Mouse (Mus musculus): ENCODE results near the gene 1810046K07Rik.

The 1810046K07Rik gene

DNA sequence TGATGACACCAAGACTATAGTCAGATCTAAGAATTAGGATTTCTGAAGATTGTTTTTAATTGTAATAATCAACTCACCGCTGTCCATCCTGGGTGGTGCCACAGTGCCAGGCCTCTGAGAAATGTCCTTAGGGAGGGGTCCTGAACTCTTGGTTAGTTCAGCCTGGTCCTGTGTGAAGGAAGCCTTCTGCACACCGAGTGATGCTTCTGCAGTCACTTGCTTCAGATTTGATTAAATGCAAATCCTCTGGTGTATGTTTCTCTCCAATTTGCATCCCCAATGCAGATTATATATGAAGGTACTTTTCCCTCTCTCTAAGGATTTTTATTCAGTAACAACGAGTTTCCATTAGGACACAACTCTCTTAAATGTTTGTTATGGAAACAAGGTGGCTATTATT, at the start of gene 1810046K07Rik:
Gene 1810046K07Rik, minus strand, starts transcription at position 187 of the 400 bp plus-strand sequence.
- CTCF ChIA-PET = no interaction called here
- POLR2A ChIA-PET = no interaction called here

DNA sequence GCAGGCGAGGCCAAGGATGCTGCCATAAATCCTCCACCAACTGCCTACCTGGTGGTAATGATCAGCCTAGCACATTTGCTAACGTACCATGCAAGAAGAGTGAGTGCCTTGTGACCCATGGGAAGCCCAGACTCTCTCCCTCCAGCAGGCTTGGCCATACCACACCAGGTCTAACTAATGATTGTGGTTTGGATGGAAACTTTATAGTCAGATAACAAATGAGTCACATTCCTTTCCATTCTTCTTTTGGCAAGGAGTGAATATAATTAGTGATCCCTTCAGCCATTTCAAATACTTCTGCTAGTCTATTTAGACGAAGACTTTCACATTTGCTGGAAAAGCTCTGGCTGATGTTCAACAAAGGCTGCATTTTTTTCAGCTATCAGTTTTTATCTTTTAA, 40.8 kb upstream of the 1810046K07Rik start:
- POLR2A ChIA-PET = interaction anchor here in 1 of 4 experiments (0.6 kb wide), 1 partner anchor 493 kb away, joined by 3 read pairs; no protein-coding TSS in a partner anchor
- CTCF ChIA-PET = no interaction called here

DNA sequence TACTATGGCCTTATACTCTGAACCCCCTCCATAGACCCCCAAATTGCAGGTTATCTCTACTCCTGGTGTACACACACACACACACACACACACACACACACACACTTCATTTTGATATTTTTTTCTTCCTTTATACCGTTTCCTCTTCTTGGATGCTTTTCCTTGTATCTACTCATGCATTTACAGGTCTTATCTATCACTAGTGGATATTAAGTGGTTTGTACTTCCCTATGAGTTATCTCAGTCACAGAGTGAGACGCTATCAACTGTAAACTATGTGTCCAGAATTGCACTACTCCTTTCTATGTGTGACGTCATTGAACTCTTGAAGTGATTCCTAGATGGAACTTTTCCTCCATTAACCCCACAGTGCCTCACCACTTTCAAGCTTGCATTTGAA, 38.4 kb upstream of the 1810046K07Rik start:
- CTCF ChIA-PET = no interaction called here

DNA sequence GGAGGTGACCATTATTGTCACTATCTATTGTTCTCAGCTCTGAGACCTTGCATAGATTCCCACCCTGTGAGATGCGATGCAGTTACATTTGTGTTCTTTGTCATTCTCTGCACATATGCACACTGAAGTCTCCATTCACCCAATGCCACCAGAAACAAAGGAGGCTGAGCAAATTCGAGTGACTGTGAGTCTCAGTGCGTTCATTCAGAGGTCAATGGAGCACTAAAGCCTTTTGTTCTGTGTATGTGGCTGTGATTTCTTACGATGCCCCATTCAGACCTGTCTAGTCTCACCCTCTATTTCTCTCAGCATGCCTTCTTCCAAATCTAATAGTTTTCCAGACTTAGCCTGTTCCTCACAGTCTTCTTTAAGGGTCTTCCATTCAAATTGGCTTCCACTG, 35.3 kb upstream of the 1810046K07Rik start:
- CTCF ChIA-PET = no interaction called here
- POLR2A ChIA-PET = interaction anchor here in 1 of 4 experiments (1.1 kb wide), 1 partner anchor 15 kb away, joined by 3 read pairs; no protein-coding TSS in a partner anchor

More for the DNA sequence above, 38.4 kb upstream of the 1810046K07Rik start:
- POLR2A ChIA-PET = interaction anchor here in 2 of 4 experiments (0.6 to 0.8 kb wide), 2 partner anchors 89 to 1300 kb away, joined by 3 to 4 read pairs; no protein-coding TSS in a partner anchor

DNA sequence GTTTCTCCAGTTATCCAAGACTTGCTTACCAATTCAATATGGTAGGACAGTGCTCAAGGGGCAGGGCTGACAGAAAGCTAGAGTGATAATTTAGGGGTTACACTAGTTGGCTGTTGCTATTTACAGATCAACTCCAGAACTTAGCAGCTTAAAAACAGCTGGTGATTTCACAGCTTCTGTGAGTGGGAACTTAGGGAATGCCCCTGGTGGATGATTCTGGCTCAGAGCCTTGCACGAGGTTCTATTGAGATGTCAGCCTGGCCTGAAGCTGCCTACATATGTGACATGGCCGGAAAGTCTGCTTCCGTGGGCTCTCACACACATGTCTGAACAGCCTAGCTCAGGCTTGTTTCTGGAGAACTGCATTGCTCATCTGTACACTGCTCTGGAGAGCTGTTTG, 24.8 kb upstream of the 1810046K07Rik start:
- CTCF ChIA-PET = interaction anchor here in 1 of 4 experiments (1.5 kb wide), 1 partner anchor 18 kb away, joined by 5 read pairs; no protein-coding TSS in a partner anchor
- POLR2A ChIA-PET = interaction anchor here in 1 of 4 experiments (0.9 kb wide), 1 partner anchor 9 kb away, joined by 5 read pairs; no protein-coding TSS in a partner anchor

DNA sequence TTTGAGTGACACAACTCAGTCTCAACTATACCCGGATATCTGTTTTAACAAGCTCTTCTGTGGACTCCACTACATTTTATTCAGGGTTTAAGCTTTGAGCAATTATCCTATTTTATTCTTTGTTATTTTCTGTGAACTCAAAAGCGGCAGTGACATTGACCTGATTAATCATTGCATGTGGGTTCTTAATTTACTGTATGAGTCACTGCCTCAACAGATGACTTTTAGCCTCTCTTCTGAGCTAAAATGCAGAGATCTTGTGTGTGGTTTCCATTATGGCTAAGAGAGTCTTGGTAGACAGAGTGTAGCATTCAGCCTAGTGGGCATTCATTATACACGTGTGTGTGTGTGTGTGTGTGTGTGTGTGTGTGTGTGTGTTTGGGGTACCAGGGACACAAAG, 24.2 kb upstream of the 1810046K07Rik start:
- ChIA-PET CTCF (interaction anchor here in 1 of 4 experiments (1.5 kb wide), 1 partner anchor 18 kb away, joined by 5 read pairs; no protein-coding TSS in a partner anchor), POLR2A (interaction anchor here in 1 of 4 experiments (0.9 kb wide), 1 partner anchor 10 kb away, joined by 5 read pairs; no protein-coding TSS in a partner anchor)

DNA sequence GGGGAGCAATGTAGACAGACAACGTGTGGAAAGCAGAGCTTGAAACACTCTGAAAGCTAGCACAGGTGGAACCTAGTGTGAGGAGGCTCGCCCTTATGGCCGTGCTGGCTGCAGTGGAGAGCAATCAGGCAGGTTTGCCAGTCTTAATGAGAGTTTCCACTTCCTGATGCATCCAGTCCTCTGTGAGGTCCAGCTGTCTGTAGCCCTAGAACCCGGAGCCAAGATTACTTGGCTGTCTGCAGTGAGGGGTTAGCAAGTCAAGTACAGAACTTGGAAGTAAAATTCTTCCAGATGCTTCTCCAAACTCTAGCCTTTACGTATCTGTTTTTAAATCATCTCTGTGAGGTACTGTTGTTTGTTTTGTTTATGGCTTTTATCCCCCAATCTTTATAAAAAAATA, 20.7 kb upstream of the 1810046K07Rik start:
- ChIA-PET POLR2A (interaction anchor here in 1 of 4 experiments (0.6 kb wide), 1 partner anchor 534 kb away, joined by 3 read pairs; no protein-coding TSS in a partner anchor), CTCF (interaction anchor here in 1 of 4 experiments (0.6 kb wide), 1 partner anchor 1862 kb away, joined by 3 read pairs; no protein-coding TSS in a partner anchor)

DNA sequence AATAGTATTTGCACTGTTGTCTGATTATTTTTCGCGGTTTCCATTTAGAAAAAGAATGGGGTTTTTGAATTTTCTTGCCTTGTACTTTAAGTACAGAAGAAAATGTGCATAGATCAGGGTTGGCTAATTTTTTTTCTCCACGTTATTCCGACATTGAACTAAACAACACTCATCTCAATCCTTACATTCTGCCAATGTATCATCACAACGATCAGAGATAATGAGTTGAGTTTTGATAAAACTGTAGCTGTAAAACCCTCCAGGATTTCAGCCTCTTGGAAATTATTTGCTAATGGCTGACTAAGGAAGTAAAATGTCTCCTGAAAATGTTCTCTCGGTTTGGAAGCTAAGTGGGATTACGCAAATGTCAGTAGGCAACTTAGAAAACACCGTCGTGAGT, 17.1 kb upstream of the 1810046K07Rik start:
- CTCF ChIA-PET = no interaction called here
- POLR2A ChIA-PET = no interaction called here

DNA sequence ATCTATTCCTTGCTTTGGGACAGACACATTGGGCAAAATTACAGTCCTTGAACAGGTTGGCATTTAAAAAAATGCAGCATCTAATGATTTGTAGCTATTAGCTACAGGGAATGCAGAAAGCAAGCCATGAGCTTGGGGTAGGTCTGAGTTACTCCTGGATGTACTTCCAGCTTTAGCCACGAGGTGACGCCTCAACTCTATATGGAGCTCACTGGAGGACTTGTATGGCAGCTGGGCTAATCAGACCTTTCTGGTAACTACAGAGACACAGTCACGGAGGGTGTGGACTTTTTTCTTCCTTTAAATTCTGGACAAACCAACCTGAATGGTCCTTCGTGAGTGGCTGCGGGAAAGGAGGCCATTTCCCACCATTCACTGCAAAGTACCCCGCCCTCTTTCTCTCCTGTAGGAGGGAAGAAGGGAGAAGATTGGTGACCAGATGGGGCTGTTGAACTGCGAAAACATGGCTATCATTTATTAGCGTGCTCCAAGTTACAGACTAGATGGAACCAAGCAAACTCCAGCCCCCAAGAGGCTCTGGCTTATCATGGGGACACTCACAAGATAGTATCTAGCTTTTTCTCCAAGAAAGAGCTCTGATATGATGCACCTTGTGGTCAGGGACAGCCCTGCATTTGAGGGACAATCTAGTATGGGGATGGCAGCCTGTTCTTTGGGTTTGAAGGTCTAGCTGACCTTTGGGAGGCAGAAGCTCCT, 6.7 kb upstream of the 1810046K07Rik start:
- ChIA-PET POLR2A (interaction anchor here in 1 of 4 experiments (0.5 kb wide), 1 partner anchor 544 kb away, joined by 3 read pairs; no protein-coding TSS in a partner anchor), CTCF (interaction anchor here (0.5 to 2.2 kb wide), 29 partner anchors 15 to 841 kb away, joined by 3 to 20 read pairs (median 4); partner anchors contain the start of gene Arhgap20 (in 1 of the 4))

DNA sequence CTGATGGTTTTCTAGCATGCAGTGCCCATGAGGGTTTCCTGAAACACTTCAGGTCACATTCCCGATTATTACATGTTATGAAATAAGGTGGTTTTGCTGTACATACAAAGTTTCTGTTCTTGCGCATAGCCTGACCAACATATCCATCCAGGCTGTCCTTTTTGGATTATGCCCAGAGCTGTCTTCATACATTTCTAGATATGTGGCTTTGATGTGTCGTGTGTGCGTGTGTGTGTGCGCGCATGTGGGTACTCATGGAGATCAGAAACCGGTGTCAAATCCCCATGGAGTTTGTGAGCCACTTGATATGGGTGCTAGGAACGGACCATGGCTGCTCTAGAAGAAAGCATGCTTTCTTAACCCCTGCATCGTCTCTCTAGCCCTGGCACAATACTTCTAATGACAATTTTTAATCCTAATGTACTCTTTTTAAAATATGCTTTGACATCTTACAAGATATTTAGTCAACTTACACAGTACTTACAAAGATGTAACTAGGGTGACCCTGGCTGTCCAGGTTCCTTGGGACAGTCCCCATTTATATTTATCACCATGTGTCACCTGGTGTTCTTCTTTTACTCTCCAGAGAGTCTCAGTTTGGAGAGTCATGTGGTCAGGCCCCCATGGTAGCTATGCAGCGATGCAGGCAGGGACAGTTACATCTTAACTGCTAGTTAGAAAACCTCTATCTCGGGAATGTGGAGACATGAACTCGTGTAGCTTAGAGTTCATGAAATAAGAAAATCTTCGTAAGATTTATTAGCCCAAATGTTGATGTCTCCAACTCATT, 2.9 kb upstream of the 1810046K07Rik start:
- ChIA-PET POLR2A (no interaction called here), CTCF (no interaction called here)

DNA sequence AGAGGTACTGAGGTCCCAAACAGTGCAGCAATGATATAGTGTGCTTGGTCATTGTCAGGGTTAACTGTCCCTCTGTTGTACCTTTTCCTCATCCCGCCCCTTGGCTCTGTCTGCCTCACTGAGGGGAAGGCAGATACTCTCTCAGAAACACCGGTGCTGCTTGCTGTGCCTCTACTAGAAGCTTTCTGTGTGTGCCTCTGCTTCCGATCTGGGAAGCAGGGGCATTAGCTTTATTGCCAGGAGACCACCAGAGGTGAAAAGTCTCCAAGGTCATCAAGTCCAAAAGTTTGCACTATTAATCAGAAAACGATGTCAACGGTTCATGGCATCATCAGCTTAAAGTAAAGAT, 1.2 kb downstream of the 1810046K07Rik start:
- POLR2A ChIA-PET = interaction anchor here in 1 of 4 experiments (0.6 kb wide), 1 partner anchor 244 kb away, joined by 3 read pairs; no protein-coding TSS in a partner anchor

DNA sequence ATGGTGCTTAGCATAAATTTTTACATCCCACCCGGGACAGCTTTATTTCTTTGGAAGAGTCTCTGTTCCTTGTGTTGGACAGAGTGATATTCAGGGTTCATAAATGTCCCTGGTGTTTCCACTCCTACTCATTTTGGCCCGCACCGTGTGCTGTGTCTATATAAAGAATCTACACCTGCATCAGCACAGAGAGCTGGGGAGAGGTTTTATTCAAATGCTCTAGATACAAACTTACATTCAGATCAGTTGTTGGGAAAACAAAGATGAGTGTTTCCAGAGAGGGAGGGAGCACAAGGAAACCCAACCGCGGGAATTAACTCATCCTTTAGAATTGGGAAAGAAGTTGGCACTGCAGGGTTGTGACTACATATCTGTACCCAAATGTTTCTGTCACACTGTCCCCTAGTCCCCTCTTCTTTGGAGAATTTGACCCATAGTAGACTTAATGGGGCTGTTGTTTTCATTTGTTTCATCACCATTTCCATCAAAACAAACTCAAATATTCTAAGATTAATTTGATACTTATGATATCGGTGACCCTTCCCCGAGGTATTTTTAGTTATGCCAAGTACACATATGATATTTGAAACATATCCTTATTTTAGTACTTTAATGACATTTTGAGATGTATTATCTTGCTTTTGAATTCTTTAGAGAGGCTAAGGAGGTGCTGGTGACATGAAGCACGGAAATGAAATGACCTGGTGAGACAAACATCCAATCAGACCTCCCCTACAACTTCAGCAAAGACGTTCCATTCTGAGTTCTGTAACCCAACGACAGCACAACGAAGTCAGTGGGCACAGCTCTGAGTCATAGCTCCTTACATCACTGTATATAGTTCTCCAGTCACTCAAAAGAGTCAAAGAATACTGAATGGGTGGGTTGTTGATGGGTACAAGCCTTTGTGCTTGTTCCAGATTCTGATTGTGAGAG, 1.8 kb downstream of the 1810046K07Rik start:
- ChIA-PET CTCF (no interaction called here), POLR2A (interaction anchor here in 1 of 4 experiments (0.6 kb wide), 1 partner anchor 245 kb away, joined by 3 read pairs; no protein-coding TSS in a partner anchor)

More for the DNA sequence above, 1.2 kb downstream of the 1810046K07Rik start:
- CTCF ChIA-PET = no interaction called here

DNA sequence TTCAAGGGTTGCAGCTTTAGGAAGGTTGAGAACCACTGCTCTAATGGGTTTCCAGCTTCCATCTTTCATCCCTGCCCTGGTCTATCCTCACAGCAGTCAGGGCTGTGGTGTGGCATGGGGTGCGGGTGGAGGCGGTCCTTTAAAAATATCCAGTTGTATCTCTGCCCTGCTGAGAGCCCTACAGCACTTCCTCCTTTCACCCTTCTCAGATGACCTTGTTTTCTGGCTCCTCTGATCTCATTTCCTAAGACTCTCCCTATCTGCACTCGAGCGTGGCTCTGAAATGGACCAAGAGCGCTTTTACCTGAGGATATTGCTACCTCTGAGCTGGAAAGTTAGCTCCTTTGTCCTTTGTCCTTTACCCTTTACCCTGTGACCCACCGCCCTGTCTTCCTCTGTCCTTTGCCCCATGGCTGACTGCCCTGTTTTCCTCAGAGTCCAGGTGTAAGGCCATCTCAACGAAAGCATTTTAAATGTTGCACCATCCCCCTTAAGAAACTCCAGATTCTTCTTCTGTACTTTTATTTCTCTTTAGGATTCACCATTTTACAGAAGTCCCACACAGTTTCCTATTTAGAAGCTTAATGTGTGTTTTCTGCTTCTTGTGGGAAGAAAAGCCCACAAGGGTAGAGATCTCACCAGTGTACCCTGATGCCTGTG, 4.2 kb downstream of the 1810046K07Rik start:
- ChIA-PET POLR2A (interaction anchor here in 1 of 4 experiments (0.5 kb wide), 1 partner anchor 15 kb away, joined by 7 read pairs; no protein-coding TSS in a partner anchor), CTCF (interaction anchor here in 2 of 4 experiments (0.6 kb wide), 2 partner anchors 163 to 1067 kb away, joined by 3 to 6 read pairs; no protein-coding TSS in a partner anchor)

DNA sequence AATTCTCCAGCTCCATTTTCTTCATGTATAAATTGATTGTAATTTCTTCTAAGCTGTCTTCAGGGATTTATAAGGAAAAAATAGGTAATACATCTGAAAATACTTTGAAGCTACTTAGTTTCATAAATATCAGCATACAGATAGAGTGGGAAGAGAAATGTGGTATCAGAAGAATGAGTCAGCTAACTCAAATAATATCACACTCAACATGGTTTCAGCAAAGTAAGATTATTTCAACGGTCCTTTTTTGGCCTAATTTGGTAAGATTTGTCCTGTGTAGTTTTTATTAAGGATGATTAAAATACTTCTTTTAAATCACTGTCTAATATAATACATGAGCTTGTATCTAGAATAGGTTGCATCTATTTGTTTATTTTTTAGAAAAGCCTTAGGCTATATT, 8.6 kb downstream of the 1810046K07Rik start:
- ChIA-PET POLR2A (interaction anchor here in 1 of 4 experiments (0.6 kb wide), 1 partner anchor 11 kb away, joined by 5 read pairs; no protein-coding TSS in a partner anchor), CTCF (no interaction called here)

DNA sequence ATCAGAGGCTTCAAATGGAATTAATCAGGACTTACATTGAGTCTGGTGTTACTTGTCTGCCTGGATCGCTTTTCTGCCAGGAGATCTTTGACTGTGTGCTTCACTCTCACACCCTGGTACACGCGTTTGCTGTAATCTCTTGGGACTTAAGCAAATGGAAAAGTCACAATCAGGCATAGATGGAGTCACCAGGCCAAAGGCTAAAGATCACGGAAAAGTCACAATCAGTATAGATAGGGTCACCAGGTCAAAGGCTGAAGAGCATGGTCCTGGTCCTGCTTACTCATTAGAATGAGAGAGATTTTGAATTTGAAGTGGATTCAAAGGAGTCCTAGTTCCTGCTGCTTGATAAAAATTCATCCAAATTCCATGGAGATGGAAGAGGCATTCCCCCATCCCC, 10.5 kb downstream of the 1810046K07Rik start:
- ChIA-PET POLR2A (no interaction called here), CTCF (no interaction called here)

DNA sequence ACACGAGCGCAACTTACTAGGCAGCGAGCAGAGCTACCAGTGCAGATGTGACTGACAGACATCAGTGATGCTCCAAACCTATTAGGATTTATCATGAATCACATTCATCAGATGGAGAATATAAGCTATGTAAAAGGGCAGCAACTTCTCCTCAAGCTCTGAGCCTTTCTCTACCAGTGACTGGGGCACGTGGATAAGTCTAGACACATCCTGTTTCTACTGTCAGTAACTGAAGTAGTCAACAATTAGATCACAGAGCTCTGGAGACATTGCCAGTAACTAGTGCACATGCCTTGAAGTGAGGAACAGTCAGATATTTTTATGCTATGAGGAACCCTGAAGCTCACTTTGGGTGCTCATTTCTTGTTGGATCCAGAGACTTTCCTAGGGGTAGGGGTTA, 11.4 kb downstream of the 1810046K07Rik start:
- ChIA-PET CTCF (no interaction called here), POLR2A (no interaction called here)

DNA sequence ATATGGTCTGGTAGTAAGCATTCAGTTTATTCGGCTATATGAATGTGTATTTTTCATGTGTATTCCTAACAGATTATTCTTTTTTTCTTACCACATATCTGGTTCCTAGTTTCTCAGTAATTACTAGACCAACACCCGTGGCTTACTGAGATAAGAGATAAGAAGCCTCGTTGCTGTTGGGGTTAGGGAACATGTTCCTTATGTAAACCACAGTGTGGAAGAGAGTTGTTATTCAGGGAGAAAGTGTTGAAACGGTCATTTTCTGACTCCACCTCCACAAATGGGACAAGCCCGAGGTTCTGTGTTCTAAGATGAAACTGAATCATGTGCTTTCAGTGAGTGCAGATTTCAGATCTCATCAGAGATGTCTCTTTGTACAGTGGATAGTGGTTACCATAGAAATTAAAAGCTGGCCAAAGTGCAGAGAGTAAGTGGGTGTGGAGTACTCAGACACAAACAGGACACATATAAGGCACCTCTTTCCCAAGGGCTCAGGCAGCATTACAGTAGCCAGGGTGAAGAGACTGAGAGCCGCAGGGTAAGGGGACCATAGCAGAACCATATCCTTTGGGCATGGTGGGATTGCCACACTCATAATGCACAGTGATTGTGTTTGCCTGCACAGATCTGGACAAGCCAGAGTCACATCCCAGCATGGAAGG, 13.2 kb downstream of the 1810046K07Rik start:
- ChIA-PET CTCF (no interaction called here), POLR2A (no interaction called here)
